Mouse (Mus musculus): Measurements from ENCODE around the gene Vmn2r87.
"Not testable (repeated sequence)": the region's sequence is repeated elsewhere in the genome, so short reads cannot be mapped to it uniquely, and the experiment has no call there.

DNA sequence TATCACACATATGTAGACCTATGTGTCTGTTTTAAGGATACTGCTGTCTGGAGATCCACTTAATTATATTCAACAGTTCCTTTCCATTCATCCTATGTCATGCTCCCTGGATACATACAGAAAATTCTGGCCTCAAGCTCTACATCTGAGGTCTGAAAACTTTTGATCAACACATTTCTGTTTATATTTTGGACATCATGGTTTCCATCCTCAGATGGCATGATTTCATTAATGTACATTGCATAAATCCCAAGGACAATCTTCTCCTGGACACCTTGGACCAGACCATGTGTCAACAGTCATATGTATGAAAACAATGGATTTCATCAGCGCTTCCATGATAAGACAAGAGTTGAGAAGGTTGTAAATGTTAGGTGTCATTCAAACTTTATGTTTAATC is 41.2 kb downstream of the Vmn2r87 start, which contains the start of gene Vmn2r86:
- not testable (repeated sequence) for TF ChIP-seq CTCF (IDR thresholded peaks at IDR 0.05); POLR2A (IDR thresholded peaks at IDR 0.05; ENCODE audit: insufficient read depth, low read depth, low read length)
